Mouse (Mus musculus) urinary bladder, postnatal 14 days (tissue): ENCODE data around the gene Tns1.

Experiments
- DNase-seq: peaks from one replicate; pipeline ENCODE4 v3.0.0; 2021; ENCODE audit warnings: low spot score

The Tns1 gene

GRCm38 (mm10) chr1:74012706-74013105 lies 111.5 kb downstream of the Tns1 start:
- DNase-seq: no peak

GRCm38 (mm10) chr1:74009495-74009894 lies 114.8 kb downstream of the Tns1 start:
- no peak for DNase-seq

GRCm38 (mm10) chr1:74008966-74009365 lies 115.3 kb downstream of the Tns1 start:
- peak; percentile 49 for DNase-seq

- DNase-seq: peak; percentile 82
Measured at GRCm38 (mm10) chr1:74008498-74008897, 115.8 kb downstream of the Tns1 start.

GRCm38 (mm10) chr1:74007398-74008050 lies 116.7 kb downstream of the Tns1 start:
- DNase-seq: no peak

- no peak for DNase-seq
Measured at GRCm38 (mm10) chr1:74005020-74005419, 119.2 kb downstream of the Tns1 start.

GRCm38 (mm10) chr1:74003723-74004122 lies 120.5 kb downstream of the Tns1 start:
- DNase-seq: no peak

GRCm38 (mm10) chr1:74001449-74001820 lies 122.8 kb downstream of the Tns1 start:
- DNase-seq: no peak

- no peak for DNase-seq
Measured at GRCm38 (mm10) chr1:74000810-74001448, 123.3 kb downstream of the Tns1 start.

- no peak for DNase-seq
Measured at GRCm38 (mm10) chr1:74000191-74000651, 124.0 kb downstream of the Tns1 start.

- DNase-seq: no peak
Measured at GRCm38 (mm10) chr1:73999533-73999932, 124.7 kb downstream of the Tns1 start.

- no peak for DNase-seq
Measured at GRCm38 (mm10) chr1:73998925-73999375, 125.3 kb downstream of the Tns1 start.

GRCm38 (mm10) chr1:73998131-73998865 lies 126.0 kb downstream of the Tns1 start:
- DNase-seq: peak; percentile 63

- DNase-seq: no peak
Measured at GRCm38 (mm10) chr1:73997341-73997740, 126.9 kb downstream of the Tns1 start.

GRCm38 (mm10) chr1:73996650-73997049 lies 127.6 kb downstream of the Tns1 start:
- DNase-seq: no peak

GRCm38 (mm10) chr1:73996209-73996608 lies 128.0 kb downstream of the Tns1 start:
- peak; percentile 80 for DNase-seq

- no peak for DNase-seq
Measured at GRCm38 (mm10) chr1:73995063-73995810, 129.0 kb downstream of the Tns1 start.

- DNase-seq: peak; percentile 79
Measured at GRCm38 (mm10) chr1:73993901-73994426, 130.3 kb downstream of the Tns1 start.

- DNase-seq: no peak
Measured at GRCm38 (mm10) chr1:73993279-73993678, 131.0 kb downstream of the Tns1 start.

- DNase-seq: no peak
Measured at GRCm38 (mm10) chr1:73992201-73992938, 131.9 kb downstream of the Tns1 start.

- no peak for DNase-seq
Measured at GRCm38 (mm10) chr1:73991226-73991625, 133.0 kb downstream of the Tns1 start.
